Mouse (Mus musculus): ENCODE measurements at regions not wholly inside any gene's neighbourhood (a gene's known extent, or its start where the extent isn't known, plus 50 kb on each side); places are given as distances from the start of the nearest gene placed in this dataset.

DNA sequence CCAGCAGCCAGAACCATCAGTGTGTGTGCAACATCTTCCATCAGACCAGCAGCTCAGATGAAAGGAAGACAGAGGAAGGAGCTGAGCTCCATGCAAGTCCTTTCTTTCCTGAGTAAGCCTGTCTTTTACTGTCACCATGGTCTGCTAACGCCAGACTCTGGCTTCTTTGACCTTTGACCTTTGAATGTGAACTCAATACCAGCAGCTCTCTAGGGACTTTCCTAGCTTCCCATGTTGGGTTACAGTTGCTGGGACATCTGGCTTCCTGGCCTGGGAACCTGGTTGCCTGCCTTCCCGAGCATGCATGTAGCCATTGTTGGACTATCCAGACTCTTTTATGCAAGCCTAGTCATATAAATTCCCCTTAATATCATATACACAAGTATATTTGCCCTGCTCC is 492.3 kb downstream of the Tmem132b start:
- no peak for DNase-seq

DNA sequence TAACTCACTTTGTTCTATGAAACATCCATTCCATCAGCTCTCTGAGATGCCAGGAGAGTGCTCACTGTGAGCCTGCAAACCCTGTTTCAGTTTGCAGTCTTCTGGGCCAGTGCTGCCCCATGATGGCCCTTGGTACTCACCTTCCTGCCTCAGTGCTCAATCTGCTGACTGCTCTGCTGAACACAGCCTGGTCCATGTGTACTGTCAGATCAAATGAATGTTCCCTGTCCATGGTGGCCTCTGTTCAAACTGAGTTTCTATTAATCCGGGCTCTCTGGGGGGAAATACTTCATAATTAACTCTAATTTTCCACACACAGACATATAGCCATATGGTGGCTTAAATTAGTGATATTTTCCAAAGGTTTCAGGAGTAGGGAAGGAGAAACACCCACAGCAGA is 503.3 kb downstream of the Tmem132b start:
- no peak for DNase-seq

DNA sequence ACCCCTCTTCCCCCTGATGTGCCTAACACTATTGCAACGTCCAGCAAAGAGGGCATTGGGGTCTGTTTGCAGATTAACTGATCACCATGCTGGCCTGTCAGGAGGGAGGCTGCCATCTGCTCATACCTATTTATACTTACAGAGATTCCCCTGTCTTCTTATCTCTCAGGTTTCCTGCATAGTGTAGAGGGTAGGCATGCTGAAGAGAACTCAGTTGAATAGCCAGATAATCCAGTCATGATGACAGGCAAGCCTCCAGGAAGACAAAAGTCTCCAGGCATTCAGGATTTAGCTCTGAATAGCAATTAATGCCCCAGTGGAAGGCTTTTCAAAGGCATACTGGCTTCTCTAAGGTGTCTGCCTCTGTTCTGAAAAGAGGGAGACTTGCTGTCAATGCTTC is 505.1 kb downstream of the Tmem132b start:
- DNase-seq: no peak

DNA sequence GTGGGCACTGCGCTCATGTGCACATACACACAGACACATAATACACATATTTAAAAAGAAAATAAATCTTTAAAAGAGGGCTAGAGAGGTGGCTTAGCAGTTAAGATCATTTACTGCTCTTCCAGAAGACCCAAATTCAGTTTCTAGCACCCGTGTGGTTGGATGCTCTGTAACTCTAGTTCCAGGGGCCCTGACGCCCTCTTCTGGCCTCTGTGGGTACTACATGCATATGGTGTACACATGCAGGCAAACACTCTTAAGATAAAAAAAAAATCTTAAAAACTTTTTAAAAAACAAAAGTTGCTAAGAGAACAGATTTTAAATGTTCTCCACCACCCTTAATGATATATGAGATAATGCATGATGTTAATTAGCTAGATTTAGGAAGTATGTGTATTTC is 514.2 kb downstream of the Tmem132b start:
- no peak for DNase-seq

DNA sequence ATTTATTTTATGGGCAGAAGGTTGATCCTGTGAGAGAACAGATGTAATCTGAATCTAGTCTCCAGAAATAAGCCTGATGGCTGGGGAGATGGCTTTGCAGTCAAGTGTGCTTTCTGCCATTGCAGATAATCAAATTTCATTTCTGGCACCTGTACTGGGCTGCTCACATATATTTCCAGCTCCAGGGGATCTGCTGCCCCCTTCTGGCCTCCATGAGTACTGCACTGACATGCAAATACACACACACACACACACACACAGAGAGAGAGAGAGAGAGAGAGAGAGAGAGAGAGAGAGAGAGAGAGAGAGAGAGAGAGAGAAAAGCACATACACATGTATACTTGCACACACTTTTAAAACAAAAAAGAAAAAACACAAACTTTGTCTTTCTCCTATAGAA is 532.1 kb downstream of the Tmem132b start:
- DNase-seq: no peak

DNA sequence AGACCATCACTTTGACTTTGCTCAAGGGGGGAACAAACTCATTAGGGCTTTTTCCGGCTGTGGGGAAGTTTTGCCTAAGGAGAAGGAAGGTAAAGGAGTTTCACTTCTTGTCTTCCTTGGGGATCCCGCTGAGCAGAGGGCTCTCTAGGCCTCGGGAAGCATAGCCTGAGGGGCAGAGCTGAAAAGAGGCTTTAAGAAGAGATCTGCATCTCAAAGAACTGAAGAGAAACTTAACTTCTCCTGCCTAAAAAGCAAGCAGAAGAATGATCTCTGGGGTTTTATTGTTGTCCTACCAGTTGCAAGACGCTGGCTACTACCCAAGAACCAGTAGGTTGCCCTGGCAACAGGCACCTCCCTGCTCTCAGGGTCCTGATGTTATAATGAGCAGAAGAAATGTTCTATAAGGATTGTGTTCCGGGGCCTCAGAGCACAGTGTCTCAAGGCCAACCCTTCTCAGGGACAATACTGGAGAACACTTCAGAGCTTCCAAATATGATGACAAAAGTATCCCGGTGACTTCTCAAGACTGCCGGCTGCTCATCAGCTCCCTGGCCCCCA is 547.8 kb downstream of the Tmem132b start:
- DNase-seq: no peak

DNA sequence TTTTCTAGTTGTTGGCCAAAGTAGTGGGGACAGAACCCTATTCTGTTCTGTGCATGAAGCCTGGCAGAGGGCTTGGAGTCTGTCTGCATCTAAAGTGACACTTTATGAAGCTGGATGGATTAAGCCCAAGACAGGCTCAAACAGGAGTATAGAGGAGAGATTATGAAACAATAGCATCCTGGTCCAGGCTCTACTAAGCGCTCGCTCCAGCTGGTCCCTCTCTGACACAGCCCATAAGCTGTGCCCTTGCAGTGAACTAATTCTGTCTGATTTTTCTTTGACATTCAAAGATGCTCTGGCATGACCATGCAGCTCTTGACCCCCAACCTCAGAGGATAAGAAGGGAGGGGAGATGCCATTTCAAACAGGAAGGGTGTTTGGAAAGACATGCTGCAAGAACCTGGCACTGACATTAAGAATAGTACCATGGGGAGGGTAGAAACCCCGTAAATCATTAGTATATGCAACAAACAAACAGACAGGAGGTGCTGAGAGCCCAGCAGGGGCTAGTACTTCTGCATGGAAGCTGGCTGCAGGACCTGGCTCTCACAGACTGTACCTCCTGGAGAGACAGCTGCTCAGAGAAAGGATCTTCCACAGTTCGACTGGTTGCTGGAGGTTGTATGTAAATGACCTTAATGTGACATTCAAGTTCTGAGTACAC is 556.8 kb downstream of the Tmem132b start:
- DNase-seq: no peak

DNA sequence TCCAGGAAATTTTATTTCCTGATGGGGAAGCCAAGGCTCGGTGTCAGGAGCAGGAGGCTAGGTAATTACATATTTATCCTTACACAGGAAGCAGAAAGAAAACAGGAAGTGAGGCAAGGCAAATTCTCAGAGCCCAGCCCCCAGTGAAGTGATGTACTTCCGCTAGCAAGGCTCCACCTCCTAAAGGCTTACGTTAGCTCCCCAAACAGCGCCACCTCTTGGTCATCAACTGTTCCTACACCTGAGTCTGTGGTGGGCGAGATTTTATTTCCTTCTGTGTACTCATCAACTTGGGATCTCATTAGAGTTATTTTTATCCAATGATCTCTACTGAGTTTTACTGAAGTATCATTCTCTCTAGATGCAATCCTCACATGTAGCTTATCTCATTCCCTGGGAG is 561.6 kb downstream of the Tmem132b start:
- DNase-seq: no peak

DNA sequence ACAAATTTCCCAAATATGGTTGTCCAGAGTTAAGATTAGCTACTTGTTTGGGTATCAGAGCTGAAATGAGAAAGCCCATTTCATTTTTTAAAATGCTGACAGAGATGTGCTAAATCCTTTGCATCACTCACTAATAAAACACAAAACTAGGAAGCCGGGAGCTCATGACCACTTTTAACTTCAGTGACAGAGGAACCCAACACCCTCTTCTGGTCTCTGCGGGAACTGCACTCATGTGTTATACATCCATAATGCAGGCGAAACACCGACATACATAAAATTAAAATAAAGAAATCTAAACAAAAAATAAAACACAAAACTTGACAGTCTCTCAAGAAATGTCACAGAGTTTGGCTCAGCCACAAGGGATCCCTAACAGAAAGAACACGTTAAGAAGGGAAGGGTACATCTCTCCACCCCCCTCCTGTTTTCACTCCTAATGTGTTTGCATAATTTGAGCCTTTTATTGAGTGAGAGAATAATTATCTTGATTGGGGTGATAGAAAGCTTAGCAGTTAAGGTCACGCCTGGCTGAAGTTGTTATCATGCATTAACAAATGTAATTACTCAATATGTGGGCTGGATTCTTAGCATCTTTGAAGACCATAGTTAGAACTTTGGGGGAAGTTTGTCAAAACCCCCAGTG is 565.2 kb downstream of the Tmem132b start:
- no peak for DNase-seq

DNA sequence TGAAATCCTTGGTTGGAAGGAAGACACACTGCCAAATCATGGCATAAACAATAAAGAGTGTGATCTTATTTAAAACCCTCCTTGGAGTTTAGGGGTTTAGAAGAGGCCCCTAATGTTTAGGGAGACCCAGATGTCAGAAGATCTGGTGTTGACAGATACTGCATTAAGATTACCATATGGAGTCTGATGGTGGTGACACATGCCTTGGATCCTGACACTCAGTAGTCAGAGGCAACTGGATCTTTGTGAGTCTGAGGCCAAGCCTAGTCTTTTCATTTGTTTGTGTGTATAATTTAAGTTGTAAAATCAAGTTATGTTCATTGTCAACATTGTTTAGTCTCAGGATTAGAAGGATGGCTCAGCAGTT is 565.7 kb downstream of the Tmem132b start:
- DNase-seq: no peak

DNA sequence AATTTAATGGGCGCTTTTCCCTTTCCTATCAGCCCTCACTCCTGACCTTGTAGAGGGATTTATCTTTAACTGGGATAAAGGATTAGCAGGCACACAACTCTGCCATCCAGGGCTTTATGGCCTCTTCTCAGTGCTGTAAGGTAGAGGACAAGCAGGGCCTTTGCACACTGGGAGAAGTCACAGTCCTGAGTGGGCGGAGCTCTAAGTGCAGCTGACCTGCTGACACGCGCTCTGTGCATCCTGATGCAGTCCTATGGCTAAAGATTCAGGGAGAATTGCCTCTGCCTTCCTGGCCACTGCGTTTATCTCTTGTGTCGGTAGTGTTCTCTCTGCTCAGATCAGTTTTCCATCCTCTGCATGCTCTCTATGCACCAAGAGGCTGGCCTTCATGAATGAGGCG is 566.9 kb downstream of the Tmem132b start:
- no peak for DNase-seq

DNA sequence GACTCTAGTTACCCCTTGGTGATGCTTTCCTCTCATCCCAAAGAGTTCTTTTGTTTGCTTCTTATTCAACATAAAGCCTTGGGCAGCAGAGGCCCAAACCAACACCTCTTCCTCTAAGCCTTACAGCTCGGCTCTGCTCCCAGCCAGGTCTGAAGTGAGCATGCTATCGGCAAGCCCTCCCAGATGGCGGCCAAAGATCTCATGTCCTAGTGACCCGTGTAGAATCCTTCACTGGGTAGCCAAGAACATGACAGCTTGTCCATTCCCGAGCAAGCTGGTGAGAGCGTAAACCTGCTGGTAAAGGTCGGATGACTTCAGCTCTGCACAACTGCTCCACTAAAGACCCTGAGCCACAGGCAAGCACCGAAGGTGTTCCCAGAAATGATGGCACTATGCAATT is 568.4 kb downstream of the Tmem132b start:
- no peak for DNase-seq

DNA sequence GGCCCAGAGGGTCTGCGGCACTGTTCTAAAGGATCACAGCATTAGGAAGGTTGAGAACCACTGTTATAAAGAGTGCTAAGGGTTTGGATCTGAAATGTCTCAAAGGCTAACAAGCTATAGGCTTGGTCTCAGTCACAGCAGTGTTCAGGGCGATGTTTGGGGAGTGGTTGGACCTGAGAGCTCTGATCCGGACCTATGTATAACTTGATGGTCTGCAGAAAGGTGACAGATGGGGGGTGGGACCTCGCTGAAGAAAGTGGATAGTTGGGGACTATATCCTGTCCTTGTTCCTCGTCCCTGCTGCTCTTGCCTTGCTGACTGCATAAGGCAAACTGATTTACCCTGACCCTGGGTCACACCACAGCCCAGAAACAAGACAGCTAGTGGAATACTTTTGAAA is 572.9 kb downstream of the Tmem132b start:
- no peak for DNase-seq

DNA sequence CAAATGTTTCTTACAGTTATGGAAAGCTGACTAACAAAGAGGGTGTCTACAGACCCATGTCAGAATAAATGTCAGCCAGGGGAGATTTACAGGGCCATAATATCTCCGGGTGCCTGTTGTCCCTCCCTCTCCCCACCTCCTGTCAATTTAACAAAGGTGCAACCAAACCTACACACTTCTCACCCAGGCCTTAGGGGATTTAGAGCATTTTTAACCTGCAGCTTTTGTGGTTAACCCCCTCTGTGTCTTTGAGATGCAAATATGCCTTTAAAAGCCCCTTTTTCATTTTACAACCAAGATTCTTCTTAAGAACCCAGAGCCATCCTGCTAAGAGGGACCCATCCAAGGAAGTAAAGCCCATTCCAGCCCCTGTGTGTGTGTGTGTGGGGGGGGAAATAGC is 573.3 kb downstream of the Tmem132b start:
- no peak for DNase-seq

DNA sequence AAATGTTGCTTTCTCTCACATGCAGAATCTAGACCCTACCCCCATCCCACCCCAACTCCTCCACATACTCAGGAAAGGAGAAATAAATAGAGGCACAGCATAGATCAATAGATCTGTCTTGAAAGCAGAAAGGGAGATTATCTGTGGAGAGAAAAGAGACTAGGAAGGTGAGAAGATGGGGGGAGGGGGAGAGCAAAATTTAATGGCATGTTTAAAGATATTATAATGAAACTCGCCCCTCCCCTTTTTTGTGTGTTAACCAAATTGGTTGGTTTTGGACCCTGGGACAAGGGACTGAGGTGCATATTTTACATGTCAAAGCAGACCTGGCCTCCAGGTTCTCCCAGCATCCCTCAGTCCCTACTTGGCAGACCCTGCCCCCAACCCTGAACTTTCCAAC is 573.9 kb downstream of the Tmem132b start:
- DNase-seq: no peak

DNA sequence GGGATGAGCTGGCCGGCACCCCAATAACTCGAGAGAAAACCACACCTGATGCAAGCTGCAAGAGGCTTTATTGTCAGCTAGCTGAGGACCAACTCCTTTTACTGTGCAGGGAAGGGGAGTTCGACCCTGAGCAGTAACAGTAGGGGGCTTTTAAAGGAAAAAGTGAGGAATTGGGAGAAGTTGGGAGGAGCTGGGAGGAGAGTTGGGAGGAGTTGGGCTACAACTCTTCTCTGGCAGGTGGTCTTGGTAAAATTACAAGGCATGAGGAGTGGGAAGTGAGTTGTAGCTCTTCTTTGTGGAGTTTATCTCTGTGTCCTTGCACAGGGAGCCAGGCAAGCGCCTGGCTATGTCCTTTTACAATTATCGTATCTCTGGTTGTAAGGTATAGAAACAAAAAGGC is 575.4 kb downstream of the Tmem132b start:
- no peak for DNase-seq

DNA sequence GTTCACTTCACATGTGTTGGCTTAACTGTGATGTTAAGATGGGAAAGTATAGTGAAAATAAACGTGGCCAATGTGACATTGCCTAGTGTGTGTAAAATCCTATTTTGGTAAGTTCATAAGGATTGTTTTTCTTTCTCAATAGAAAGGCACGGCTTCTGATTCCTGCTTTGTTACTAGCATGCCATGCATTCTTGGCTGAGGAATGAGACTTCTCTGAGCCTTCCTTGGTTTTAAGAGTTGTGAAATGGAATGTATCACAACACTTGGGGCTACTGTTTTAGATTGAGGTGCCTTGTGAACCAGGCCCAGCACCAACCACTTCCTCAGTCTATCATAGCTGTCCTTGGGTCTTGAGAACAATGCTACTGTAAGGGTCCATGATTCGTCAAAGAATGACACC is 577.3 kb downstream of the Tmem132b start:
- no peak for DNase-seq

DNA sequence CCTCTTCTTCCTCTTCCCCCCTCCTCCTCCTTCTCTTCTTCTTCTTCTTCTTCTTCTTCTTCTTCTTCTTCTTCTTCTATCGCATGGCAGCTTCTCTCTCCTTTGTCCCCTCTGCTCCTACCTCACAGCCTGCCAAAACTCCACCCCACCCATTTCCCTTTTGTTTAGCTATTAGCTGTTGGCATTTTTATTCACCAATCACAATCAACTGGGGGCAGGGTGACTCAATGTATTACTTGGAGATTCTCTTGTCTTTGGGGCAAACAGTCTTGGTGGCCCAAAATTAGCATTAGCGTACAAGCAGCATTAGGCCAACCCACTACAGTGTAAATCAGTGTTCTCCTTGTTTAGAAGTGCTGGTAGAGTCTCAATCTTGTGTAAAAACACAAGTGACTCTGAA is 585.7 kb downstream of the Tmem132b start:
- no peak for DNase-seq

DNA sequence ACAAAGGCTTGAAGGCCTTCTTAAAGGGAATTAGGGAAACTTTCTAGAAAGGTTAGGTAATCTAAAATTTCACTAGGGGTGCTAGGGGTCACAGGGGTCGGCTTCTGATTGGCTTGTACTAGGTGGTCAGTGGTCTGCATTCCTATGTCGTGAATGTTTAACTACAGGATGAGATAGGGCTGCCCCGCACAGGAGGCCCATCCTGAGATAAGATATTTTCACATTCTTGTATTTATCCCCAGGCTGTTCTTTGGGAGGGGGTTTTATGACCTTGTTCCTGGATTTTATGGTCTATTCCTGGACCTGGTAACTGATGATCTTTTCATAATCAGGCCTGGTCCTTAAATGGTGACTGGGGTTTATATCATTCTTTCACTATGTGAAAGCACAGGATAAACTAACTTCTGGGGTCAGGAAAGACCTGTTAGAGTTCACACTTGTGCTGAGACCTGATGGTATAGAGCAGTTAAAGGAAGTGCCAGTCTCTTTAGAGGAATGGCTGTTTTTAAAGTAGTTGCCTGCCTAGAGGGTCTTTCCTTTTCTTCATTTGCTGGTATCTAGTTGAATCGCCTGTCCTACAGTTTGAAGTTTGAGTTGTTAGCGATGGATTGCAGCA is 586.4 kb downstream of the Tmem132b start:
- DNase-seq: no peak

DNA sequence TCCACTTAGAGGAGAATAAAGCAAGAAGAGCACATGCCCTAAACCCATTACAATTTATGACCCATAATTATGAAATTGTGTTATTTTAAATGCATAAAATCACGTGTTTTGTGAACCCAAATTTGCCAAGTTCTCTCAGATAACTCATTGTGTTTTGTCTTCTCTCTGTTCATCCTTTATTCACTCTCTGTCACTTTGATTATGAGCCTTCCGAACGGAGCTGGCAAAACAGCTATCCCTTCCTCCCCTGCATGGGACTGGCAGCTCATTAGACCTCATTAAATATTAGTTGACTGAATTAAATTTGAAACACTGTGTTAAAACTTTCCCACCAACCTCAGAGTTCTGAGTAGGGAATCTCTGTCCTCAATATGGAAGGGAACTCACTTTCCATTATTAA is 587.2 kb downstream of the Tmem132b start:
- no peak for DNase-seq

DNA sequence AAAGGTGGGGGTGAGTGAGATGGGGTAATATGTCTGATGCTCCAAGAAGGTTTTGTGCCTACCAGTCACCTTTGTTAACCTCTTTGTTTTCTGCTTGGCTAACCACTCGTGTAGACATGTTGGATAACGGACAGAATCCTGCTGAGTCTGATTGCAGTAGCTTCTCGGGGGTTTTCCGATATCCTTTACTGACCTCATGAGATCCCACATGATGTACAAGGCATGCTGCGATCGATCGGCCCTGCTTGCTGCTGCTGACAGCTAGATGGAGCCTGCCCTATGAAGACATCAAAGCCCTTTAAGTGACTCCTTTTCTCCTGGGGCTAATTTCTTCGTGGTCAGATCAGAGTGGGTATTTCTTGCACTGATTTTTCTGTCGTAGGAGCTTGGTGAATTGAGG is 591.6 kb downstream of the Tmem132b start:
- no peak for DNase-seq

DNA sequence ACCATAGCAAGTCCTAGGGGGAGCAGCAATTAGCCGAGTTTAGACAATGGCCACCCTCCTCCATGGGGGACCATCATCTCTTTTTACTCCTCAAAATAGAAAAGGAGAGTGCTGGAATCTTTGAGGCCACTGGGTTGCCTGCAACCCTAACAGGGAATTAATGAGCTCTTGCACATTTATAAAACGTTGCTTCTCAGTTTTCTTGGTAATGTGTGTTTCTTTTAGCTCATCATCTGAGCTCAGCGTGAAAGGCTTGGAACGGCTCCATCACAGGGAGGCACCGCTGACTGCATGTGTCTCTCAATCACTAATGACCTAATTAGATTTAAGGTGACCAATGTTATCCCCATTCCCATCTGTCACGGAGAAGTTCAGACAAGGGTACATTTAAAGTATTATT is 595.9 kb downstream of the Tmem132b start:
- DNase-seq: no peak

DNA sequence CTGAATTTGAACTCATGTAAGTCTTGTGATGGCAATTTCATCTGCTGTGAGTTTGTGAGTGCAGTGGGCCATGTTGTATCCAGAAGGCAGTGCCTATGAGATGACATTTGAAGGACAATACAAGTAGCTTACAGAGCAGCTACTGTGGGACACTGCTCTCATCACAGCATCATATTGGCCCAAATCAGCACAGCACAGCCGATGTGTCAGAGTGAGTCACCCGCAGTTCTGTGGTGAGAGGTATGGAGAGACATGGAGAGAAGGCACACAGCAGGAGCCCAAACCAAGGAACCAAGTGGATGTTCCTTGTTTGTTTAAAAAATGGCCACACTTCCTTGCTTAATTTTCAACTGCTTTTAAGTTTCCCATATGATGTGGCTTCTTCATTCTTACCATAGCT is 617.3 kb downstream of the Tmem132b start:
- no peak for DNase-seq
